Mouse (Mus musculus) liver, adult (tissue): ENCODE results near the gene Cdk14.
A peak's percentile ranks its signal among the peaks of the same experiment; 100 is the strongest.

Experiments
- GATA4 ChIP-seq: IDR thresholded peaks from 2 replicates; pipeline ENCODE4 v1.6.1; 2014; ENCODE audit warnings: mild to moderate bottlenecking, low read length; ENCODE audit not compliant: insufficient replicate concordance

The Cdk14 gene

DNA sequence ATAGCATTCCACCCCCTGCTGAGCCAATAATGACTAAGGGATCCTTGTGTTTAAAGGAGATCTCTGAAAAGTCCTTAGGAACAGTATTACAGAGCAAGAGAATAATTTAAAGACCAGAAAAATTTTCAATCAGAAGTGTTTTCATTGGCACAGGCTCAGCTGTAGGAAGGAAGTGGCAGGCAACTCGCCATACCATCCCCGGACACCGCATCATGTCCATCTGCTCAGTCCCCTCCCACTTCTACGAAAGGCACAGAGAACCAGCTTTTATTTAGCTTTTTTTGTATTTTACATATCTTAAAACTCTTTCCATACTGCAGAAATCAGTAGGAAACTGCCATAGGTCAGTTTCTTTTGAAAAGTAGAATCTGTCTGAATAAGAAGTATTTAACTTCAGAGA is 440.6 kb downstream of the Cdk14 start:
- no peak for TF ChIP-seq GATA4

DNA sequence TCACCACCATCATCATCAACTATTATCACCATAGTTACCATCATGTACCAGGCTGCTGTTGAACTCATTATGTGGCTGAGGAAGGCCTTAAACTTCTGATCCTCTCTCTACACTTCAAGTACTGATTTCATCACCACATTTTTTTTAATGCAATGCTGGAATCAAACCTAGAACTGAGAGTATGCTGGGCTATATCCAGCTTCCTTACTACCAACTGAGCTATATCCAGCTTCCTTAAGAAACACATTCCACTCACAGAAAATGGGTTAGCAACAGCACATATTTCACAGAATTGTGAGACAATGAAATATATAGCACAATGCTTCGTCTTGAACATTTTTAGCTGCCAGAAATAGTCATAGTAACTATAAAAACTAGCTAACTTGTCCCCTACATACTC is 446.7 kb downstream of the Cdk14 start:
- no peak for TF ChIP-seq GATA4

- TF ChIP-seq GATA4, result no peak
Observed at GRCm38 (mm10) chr5:4962063-4962610, 458.0 kb downstream of the Cdk14 start.

GRCm38 (mm10) chr5:4961636-4962035 is 458.5 kb downstream of the Cdk14 start:
- peak; percentile 5; the same call in 1 of the 2 replicates for TF ChIP-seq GATA4

DNA sequence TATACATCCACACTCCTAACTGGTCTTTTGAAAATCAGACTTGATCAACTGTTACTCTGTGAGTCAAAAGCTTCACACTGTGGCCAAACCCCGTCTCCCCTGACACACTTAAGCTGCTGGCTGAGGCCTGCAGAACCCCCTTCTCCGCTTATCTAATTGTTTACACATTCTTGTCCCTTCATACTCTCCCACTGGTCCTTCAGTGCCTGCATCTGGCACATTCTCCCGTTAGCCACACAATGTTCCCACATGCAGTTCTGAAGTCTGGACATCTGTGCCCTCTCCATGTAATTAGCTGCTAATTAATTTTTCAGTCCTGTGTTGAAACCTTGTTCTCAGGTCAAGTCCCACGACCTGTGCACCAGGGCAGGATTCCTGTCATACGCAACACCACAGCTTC is 460.7 kb downstream of the Cdk14 start:
- no peak for TF ChIP-seq GATA4

GRCm38 (mm10) chr5:4955993-4956392 is 464.1 kb downstream of the Cdk14 start:
- no peak for TF ChIP-seq GATA4

DNA sequence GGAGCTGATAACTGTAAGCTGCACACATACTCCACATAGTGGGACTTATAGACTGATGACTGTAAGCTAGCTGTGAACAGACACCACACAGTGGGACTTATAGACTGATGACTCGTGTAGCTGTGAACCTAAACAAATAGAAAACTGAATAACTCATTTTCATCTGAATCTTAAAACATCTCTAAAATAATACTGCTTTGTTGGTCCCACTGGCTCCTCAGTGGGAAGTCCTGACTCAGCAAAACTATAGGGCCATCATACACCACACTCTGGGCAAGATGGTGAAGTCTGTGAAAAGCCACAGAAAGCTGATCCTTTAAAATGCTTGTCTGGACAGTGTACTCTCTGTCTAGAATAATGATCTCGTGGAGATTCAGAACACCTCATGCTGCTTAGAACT is 464.7 kb downstream of the Cdk14 start:
- TF ChIP-seq GATA4, result no peak

- TF ChIP-seq GATA4, result no peak
Observed at GRCm38 (mm10) chr5:4949433-4949832, 470.7 kb downstream of the Cdk14 start.

DNA sequence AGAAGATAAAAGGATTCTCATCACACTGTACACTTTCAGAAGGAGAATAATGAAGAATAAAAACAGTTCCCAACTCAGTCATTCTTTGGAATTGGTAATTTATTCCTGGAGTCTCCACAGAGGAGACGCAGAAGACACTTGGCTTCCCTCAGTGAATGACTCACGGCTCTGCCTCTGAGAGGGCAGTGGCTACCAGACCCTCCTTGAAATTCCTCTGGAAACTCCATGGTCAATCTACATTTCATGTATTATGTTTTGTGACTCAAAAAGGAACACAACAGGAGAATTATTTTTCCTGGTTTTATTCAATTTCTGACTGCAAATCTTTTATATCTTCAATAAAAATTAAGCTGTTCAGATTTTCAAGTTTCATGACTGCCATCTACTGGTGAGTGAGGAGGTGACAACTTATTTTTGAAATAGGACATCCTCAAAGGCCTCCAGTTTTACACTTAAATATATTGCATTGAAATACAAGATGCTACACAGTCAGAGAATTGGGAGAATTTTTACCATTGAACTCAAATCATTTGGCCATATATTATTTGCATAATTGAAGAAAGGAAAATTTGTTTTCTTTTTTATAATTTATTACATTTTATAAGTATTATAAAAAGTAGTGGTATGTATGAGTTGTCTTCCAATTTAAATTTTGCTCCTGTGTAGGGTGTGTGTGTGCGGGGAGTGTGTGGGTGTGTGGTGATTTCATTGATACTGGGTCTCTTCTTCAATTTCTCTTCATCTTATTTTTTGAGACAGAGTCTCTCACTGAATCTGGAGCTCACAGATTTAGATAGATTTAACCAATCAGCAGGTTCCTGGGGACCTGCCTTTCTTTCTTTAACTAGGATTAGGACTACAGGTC is 471.8 kb downstream of the Cdk14 start:
- no peak for TF ChIP-seq GATA4

- TF ChIP-seq GATA4, result no peak
Observed at GRCm38 (mm10) chr5:4935131-4935530, 485.0 kb downstream of the Cdk14 start.

DNA sequence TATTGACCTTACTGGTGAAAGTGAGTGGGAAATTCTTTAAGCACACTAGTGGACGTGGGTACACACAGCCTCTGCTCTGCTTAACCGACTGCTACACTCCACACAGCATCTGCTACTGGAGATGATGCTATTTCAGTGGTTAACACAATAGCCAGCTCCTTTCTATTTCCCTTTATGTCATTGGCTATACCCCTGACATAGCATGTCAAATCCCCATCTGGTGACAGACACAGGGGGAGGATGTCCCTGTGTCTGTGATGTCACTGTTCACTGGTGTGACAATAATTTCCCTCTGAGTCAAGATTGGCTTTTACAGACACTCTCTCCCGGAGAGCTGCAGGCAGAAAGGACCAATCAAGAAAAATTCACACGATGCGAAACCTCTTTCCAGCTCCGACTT is 485.6 kb downstream of the Cdk14 start:
- TF ChIP-seq GATA4, result no peak

GRCm38 (mm10) chr5:4931539-4932143 is 488.5 kb downstream of the Cdk14 start:
- no peak for TF ChIP-seq GATA4

GRCm38 (mm10) chr5:4929628-4930027 is 490.5 kb downstream of the Cdk14 start:
- TF ChIP-seq GATA4, result no peak

GRCm38 (mm10) chr5:4924866-4925265 is 495.2 kb downstream of the Cdk14 start:
- TF ChIP-seq GATA4, result no peak

- TF ChIP-seq GATA4, result no peak
Observed at GRCm38 (mm10) chr5:4918376-4918775, 501.7 kb downstream of the Cdk14 start.

GRCm38 (mm10) chr5:4917743-4918142 is 502.4 kb downstream of the Cdk14 start:
- TF ChIP-seq GATA4, result no peak

DNA sequence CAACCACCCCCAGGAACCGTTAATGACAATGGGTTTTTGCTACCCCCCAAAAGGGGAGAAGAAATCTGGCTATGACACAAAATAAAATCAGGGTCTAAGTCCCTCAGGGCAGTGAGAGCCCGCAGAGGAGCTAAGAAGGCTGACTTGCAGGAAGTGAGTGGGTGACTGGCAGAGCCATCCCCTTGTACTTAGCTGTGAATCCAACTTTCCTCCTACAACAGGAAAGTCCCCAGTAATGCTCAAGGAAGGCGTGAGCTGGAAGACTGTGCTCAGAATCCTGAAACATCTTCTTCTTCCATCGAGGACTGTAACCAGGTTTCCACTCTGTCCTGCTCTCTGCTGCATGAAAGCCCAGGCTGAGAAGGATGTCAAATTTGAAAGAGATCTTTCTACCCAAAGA is 502.8 kb downstream of the Cdk14 start:
- TF ChIP-seq GATA4, result no peak
